Mouse (Mus musculus) megakaryocyte, embryonic 14.5 days (primary cell): ENCODE measurements around the gene Hoxd4.

Experiments
- FLI1 ChIP-seq: IDR thresholded peaks from 2 replicates; pipeline ENCODE4 v1.6.1; 2012; ENCODE audit warnings: low read length, inconsistent platforms, mixed read lengths
- GATA1 ChIP-seq: IDR thresholded peaks from 3 replicates; pipeline ENCODE4 v1.6.1; 2012; ENCODE audit warnings: mixed read lengths, low read length, inconsistent platforms, borderline replicate concordance

GRCm38 (mm10) chr2:74681594-74682531 is 29.9 kb upstream of the Hoxd4 start:
- TF ChIP-seq GATA1 (no peak), FLI1 (no peak)
